Mouse (Mus musculus) kidney, postnatal 4 days (tissue): ENCODE measurements around the gene Upk3b.
"Not testable (repeated sequence)": the region's sequence is repeated elsewhere in the genome, so short reads cannot be mapped to it uniquely, and the experiment has no call there.

ENCODE experiments used
- DNase-seq, 2 experiments: peaks; one replicate each; pipeline ENCODE4 v3.0.0; 2021; ENCODE audit warnings: mixed read lengths in 2 of 2

Gene Upk3b

GRCm38 (mm10) chr5:136035285-136035684 lies 3.0 kb upstream of the Upk3b start:
- DNase-seq, result no peak

- DNase-seq, result no peak
Measured at GRCm38 (mm10) chr5:136036667-136037066, 1.6 kb upstream of the Upk3b start.

DNA sequence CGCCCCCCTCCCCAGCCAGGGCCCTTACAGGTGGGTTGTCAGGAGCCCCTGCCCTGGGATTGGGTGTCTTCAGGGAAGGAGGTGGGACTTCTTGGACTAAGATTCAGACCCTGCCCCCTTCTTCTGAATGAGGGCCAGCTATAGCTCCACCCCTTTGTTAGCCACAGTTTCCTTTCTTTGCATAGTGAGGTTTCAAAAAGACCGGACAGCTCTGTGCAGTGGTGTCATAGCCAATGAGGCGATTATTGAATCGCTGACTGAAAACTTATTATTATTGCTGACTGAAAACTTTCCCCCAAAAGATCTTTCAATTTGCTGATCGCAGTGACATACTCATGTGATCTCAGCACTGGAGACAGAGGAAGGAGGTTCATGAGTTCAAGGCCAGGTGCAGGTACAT lies 1.9 kb downstream of the Upk3b start:
- peak in 1 of 2 experiments; percentile 24 for DNase-seq

DNA sequence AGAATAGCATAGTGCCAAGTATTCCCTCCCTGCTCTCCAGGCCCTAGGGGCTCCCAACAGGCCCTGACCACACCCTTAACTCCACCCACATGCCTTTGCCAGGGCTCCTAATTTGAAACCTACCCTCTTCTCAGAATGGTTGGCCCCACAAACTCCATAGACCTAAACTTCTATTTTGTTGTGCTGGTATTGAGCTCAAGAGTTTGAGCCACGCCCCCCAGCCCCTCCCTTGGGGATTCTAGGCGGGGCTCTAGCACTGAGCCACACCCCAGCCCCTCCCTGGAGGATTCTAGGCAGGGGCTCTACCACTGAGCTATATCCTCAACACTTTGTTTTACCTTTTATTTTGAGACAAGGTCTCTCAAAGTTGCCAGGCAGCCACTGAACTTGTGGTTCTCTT lies 3.0 kb downstream of the Upk3b start:
- peak in 1 of 2 experiments; percentile 30 for DNase-seq

DNA sequence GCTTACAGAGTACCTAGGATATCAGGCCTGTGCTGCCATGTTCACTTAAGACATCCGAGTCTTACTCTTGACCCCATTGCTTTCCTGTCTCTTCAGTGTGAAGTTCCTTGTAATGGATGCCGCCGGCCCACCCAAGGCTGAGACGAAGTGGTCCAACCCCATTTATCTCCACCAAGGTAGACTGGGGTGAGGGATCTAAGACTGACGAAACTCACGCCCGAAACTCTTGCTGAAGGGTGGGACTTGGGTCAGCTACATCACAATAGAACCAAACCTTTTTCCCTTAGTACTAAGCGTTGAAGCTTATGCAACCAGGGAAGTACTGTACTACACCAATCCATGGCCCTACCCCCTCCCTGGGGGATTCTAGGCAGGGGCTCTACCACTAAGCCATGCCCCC lies 3.4 kb downstream of the Upk3b start:
- no peak for DNase-seq

DNA sequence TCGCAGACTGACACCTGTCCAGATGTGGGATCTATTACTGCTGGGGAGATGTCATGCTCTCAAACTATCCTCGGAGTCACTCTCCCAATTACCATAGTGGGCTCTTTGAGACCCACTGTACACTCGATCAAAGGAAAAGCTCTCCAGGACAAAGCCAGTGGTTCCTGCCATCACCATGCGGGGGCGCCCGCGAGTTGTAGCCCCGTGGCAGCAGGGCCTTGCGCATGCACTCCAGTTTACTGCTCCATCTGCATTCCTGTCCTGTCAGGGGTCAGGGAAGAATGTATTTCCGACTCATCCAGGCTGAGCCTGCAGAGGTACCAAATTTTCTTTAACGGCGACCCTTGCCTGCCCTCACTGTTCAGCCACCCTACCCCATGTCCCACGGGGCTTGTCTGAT lies 6.6 kb downstream of the Upk3b start:
- DNase-seq, result peak in 1 of 2 experiments; percentile 50

DNA sequence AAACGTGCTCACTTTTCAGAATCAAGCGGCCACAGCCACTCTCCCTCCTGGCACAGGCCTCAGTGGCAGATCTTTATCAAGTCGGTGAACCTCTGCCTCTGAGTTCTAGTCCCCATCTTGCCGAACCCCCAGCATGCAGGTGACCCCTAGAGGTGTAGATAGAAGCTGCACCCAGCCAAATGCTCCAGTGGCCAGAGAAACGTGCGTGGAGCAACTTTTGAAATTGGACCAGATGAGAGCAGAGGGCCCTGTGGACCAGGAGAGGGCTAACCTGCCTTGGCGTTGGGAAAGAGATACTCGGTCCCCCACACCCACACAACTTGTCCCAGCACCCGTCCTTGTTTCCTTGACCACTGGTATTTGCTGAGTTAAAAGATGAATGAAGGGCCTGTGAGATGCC lies 7.1 kb downstream of the Upk3b start:
- DNase-seq, result peak; percentile 50 to 64

DNA sequence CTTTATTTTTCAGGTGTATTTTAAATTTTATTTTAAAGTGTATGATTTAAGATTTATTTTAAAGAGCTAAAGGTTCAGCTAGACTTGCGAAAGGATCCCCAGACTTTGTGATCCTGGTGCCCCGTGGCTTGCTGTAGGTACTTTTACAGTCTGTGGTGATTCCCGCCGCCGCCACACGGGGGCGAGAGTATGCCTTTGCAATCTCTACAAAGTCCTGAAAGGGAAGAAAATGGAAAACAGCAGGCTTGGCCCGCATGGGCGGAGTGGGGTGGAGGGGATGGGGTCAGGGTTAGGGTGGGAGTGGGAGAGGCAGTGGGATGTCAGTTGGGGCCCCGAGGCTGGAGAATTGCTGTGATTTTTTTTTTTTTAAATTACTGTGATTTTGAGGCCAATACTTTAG lies 7.7 kb downstream of the Upk3b start:
- peak; percentile 96 for DNase-seq

DNA sequence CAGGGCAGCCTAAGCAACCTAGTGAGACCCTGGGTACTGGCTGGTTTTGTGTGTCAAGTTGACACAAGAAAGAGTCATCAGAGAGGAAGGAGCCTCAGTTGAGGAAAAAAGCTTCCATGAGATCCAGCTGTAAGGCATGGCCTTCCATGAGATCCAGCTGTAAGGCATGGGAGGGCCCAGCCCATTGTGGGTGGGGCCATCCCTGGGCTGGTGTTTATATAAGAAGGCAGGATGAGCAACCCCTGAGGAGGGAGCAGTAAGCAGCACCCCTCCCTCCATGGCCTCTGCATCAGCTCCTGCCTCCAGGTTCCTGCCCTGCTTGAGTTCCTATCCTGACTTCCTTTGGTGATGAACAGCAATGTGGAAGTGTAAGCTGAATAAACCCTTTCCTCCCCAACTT lies 10.2 kb downstream of the Upk3b start:
- not testable (repeated sequence) for DNase-seq

DNA sequence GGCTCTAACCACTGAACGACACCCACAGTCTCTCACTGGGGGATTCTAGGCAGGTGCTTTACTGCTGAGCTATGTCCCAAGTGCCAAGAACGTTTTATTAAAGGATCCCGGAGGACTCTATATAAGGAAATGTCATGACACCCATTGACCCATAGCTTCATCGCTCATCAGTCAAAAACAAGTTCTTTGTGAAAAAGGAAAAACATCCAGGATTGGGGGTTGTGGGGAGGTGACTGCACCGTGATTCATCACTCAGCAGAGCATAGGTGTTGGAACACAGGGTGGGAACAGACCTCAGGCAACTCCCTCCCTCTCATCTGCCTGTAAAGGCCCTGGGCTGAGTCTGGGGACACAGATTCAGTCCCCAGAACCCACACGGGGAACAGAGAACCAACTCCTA lies 11.6 kb downstream of the Upk3b start:
- DNase-seq, result peak in 1 of 2 experiments; percentile 27

GRCm38 (mm10) chr5:136051231-136052085 lies 13.2 kb downstream of the Upk3b start:
- peak; percentile 84 to 90 for DNase-seq

DNA sequence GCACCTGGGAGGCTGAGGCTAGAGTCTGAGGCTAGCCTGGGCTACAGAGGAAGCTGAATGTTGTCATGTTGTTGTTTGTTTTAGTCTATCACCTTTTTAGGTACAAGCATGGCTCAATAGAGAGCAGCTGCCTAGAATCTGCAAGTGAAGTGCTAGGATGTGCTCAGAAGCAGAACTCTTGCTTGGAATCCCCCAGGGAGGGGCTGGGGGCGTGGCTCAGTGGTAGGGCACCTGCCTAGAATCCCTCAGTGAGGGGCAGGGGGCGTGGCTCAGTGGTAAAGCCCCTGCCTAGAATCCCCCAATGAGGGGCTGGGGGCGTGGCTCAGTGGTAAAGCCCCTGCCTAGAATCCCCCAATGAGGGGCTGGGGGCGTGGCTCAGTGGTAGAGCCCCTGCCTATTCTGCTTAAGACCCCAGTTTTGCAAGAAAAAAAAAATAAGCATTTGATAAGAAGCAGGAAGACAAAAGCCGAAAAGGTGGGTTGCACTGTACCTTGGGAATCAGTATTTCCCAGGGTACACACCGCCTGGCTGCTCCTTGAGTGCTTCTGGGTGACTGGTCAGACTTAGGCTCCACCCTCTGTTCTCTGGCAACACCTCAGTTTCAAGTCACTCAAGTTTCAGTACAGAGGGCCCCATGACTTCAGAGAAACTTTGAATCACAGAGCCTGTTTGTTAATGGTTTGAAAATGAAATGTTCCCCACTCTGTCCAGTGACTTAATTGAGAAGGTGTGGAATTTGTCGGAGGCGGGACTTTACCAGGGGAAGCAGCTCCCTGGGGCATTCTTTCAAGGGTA lies 14.8 kb downstream of the Upk3b start:
- DNase-seq, result peak; percentile 39 to 65

DNA sequence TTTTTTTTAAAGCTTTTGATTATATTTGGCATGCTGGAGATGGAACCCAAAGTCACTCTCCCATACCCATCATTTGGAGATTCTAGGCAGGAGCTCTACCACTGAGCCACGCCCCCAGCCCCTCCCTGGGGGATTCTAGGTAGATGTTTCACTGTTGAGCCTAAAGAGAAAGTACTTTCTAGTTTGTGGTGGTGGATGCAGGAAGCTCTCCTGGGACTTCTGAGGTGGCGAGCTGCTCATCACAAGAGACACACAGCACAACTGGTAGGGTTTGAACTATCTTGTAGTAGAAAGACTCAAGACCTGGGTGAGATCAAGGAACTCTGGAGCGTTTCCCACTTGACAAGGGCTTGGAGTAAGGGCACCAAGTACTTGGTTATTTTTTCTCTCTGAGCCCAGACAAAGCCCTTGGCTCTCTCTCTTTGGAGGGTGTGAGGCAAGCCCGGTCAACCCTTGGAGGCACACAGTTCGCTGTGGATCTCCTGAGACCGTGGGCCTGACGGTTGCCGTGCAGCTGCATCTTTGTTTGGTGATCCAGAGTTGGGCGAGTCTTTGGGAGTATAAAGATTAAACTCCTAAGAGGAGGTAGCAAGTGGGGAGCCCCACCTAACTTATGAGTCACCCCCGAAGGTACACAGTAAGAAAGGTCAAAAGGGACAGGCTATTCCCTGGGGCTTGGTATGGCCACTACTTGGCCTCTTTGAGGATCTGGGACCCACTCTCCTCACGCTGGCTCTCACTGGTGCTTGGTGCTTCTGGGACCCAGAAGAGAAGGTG lies 16.2 kb downstream of the Upk3b start, which contains the start of gene Upk3bl:
TSS of gene Upk3bl (plus strand) at position 192 of the 777 bp plus-strand sequence.
- DNase-seq, result no peak

DNA sequence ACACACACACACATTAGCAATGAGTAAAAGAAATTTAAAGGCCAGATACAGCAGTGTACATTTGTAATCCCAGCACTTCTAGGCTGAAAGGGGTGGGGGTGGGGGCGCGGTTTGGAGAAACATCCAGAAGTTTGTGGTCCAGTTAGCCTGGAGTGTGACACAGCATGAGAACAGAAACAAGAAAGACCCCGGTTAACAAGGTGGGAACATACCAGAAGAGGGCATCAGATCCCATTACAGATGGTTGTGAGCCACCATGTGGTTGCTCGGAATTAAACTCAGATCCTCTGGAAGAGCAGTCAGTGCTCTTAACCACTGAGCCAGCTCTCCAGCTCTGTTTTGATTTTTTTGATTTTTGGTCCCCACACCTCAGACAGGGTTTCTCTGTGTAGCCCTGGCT lies 17.8 kb downstream of the Upk3b start:
- DNase-seq, result no peak

- peak in 1 of 2 experiments; percentile 35 for DNase-seq
Measured at GRCm38 (mm10) chr5:136057085-136057484, 18.8 kb downstream of the Upk3b start.

GRCm38 (mm10) chr5:136061567-136061966 lies 23.3 kb downstream of the Upk3b start:
- DNase-seq, result peak; percentile 93 to 94

- no peak for DNase-seq
Measured at GRCm38 (mm10) chr5:136063920-136064319, 25.6 kb downstream of the Upk3b start.

DNA sequence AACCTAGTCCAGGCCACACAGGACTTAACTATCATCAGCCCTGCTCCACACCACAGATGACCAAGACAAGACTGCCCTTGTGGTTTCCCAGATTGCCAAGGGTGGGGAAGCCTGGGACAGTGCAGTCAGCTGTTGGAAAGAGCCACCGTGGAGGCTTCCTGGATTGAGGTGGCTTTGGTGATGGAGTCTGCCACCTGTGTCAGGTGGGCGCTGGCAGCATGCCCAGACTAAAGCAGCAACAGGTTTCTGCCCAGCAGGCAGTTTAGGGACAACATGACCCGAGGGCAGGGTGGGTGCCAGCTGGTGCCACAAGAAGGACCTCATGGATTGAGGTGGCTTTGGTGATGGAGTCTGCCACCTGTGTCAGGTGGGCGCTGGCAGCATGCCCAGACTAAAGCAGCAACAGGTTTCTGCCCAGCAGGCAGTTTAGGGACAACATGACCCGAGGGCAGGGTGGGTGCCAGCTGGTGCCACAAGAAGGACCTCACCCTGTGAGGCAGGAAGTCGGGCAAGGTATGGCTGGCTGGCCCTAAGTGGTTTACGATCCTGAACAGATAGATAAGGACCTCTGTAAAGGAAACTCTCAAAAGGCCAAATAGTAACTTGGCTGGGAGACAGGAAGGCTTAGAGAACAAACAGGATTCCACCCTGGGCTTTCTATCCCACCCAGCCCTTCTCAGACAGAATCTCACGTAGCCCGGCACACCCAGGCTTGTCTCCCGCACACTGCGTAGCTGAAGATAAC lies 28.3 kb downstream of the Upk3b start:
- DNase-seq, result not testable (repeated sequence)

DNA sequence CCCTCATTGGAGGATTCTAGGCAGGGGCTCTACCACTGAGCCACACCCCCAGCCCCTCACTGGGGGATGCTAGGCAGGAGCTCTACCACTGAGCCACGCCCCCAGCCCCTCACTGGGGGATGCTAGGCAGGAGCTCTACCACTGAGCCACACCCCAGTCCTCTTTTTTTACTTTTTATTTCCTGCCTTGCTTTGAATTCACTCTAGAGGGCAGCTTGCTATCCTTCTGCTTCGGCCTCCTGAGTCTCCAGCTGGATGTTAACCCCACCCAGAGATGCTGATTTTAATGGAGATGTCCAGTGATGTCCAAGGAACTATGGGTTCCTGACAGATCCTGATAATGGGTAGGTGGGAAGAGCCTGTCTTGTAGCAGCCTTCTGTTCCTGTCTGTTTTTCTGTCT lies 31.1 kb downstream of the Upk3b start:
- DNase-seq, result no peak

- DNase-seq, result no peak
Measured at GRCm38 (mm10) chr5:136073051-136073450, 34.8 kb downstream of the Upk3b start.

DNA sequence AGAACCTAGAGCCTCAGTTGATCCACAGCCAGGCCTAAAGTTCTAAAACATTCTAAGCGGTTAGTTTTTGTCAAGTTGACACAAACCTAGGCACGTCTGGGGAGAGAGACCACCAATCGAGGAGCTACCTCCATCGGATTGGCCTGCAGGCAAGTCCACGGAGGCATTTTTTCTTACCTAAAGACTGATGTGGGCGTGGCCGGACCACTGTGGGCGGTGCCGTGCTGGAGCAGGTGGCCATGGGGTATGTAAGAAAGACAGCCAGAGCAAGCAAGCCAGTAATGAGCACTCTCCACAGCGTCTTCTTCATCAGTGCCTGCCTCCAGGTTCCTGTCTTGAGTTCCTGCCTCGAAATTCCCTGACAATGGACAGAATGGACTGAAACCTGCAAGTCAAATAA lies 35.2 kb downstream of the Upk3b start:
- no peak for DNase-seq

DNA sequence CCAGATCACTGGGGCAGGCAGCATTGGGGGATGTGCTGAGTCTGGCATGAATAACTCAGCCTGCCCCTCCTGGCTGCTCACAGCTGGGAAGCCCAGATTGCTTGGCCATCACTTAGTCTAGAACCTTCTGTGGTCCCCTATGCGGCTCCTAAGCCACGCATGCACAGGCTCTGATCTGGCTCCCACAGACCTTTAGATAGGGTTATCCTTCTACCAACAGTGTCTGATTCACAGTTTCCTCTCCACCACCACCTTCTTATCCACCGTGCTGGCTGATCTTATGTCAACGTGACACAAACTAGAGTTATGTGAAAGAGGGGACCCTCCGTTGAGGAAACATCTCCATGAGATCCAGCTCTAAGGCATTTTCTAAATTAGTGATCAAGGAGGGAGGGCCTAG lies 36.8 kb downstream of the Upk3b start:
- no peak for DNase-seq
